Mouse (Mus musculus) lung, postnatal 0 days (tissue): ENCODE measurements around the gene Svop. TPM values are rescaled to one million over a fixed set of nuclear protein-coding genes. Genes with fewer than 3 reads are reported as not detected.

Experiments used
- ATAC-seq: fragments of 200-750 bp; cut with Nextera tagmentation; 2 replicates; pipeline ENCODE4 v1.8.0; 2017; ENCODE audit warnings: moderate library complexity
- DNase-seq: peaks from one replicate; pipeline ENCODE4 v3.0.0-alpha.2; 2016; ENCODE audit warnings: low spot score
- H3K27ac ChIP-seq: fragments of 300-500 bp; sonication (generic); 2 replicates; pipeline ENCODE4 v1.5.1; 2014; ENCODE audit warnings: antibody characterized with exemption, mild to moderate bottlenecking, low read length, mixed read lengths
- H3K27me3 ChIP-seq: fragments of 300-500 bp; sonication (generic); replicated peaks from 2 replicates; pipeline ENCODE4 v1.6.1; 2014; ENCODE audit warnings: low read length, mixed read lengths; ENCODE audit not compliant: insufficient read depth
- H3K36me3 ChIP-seq: fragments of 300-500 bp; sonication (generic); 2 replicates; pipeline ENCODE4 v1.6.1; 2014; ENCODE audit warnings: low read length, mixed read lengths; ENCODE audit not compliant: insufficient read depth
- H3K4me1 ChIP-seq: fragments of 300-500 bp; sonication (generic); 2 replicates; pipeline ENCODE4 v1.6.1; 2014; ENCODE audit warnings: antibody characterized with exemption, low read depth, low read length, mixed read lengths; ENCODE audit not compliant: insufficient read depth
- H3K4me2 ChIP-seq: fragments of 300-500 bp; sonication (generic); replicated peaks from 2 replicates; pipeline ENCODE4 v1.6.1; 2014; ENCODE audit warnings: low read depth, mild to moderate bottlenecking, low read length, moderate library complexity, mixed read lengths
- H3K4me3 ChIP-seq: fragments of 300-500 bp; sonication (generic); 2 replicates; pipeline ENCODE4 v1.5.1; 2014; ENCODE audit warnings: low read depth, low read length
- H3K9ac ChIP-seq: fragments of 300-500 bp; sonication (generic); replicated peaks from 2 replicates; pipeline ENCODE4 v1.6.1; 2014; ENCODE audit warnings: low read depth, mild to moderate bottlenecking
- H3K9me3 ChIP-seq: fragments of 300-500 bp; sonication (generic); 2 replicates; pipeline ENCODE4 v1.6.1; 2016; ENCODE audit warnings: low read length, mixed read lengths
- CTCF ChIP-seq: IDR thresholded peaks from 2 replicates; pipeline ENCODE4 v1.5.1; 2016; ENCODE audit warnings: antibody characterized with exemption, mild to moderate bottlenecking
- EP300 ChIP-seq: IDR thresholded peaks from 2 replicates; pipeline ENCODE4 v1.6.1; 2016; ENCODE audit warnings: antibody characterized with exemption, mild to moderate bottlenecking, control low read depth
- whole genome bisulfite sequencing: fragments of 180-500 bp; shearing (Covaris S2); extraction: QIAGEN DNeasy Blood & Tissue Kit; methylation state at CpG from one replicate; pipeline ENCODE4 v1.1.7; 2014; 5-methylcytosine and 5-hydroxymethylcytosine counted together
- polyA plus RNA-seq: library from polyadenylated mRNA; unstranded; fragments of >200 nt; fragmentation: Nextera tagmentation; extraction: Ambion mirVana; gene quantifications from 2 replicates; pipeline ENCODE4 v1.2.1, GENCODE M21; 2015

The Svop gene
- polyA plus RNA-seq, 1 experiment from 2014 or later: not detected

DNA sequence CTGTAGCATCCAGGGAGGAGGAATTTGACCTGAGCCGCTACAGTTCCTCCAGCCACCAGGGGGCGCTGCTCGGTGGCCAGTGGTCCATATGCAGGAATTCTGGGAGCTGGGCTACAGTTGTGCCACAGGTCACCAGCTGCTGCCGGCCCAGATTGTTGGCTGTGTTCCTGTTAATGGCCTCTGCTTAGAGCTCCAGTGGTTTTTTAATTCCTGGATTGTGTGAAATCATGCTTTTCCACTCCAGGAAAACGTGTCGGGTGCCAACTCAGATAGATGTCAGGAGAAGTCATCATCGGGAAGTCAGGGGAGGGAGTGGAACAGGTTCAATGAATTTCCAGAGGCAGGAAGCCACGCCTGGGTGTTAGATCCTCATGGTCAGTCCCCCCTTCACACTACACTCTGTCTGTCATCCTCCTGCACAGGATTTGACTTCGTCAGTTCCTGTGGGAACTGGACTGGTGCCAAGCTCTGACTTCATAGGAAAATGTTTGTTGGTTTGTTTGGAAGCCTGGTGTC, 39.1 kb downstream of the Svop start:
- no peaks in the 10 kb centered on the region for H3K36me3 ChIP-seq
- no peaks in the 10 kb centered on the region for H3K9me3 ChIP-seq
- WGBS: 9% methylated on average over 9 of the region's 9 CpGs
- no peaks in the 10 kb centered on the region for H3K27me3 ChIP-seq
- no peak overlapping the region for H3K9ac ChIP-seq
- peak; percentile 86 for DNase-seq
- peak; percentile 94 for ATAC-seq
- no peak overlapping the region for H3K4me3 ChIP-seq
- no peaks in the 10 kb centered on the region for H3K4me1 ChIP-seq
- peak overlapping the region; percentile 27; the same call in 1 of the 2 replicates for H3K27ac ChIP-seq
- TF ChIP-seq CTCF (peak; percentile 93), EP300 (peak; percentile 72)
- H3K4me2 ChIP-seq: peak overlapping the region; percentile 33

DNA sequence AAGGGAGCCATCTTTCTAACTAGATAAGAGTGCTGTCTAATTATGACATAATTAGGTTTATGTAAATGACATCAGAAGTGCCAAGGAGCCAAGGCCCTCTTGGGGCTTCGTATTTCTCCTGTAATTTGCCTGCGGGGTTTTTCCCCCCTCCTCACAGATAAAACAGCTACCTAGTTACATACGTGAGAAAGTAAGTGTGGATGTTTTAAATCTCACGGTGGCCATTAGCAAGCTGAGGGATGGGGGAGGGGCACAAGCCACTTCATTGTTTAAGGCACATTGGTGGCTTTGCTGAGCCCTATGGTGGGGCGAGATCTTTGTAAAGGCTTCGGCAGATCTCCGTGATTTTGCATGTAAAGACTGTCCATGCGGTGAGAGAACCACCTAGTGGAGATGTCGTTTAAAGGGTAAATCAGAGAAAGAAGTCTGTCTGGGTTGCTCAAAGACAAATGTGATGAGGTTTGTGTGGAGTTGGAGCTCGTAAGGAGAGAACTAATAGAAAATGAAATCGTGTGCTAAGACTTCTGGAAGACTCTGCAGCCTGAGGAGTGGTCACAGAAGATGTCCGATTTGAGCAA, 42.5 kb downstream of the Svop start:
- 41% methylated on average over 12 of the region's 12 CpGs for WGBS
- no peaks in the 10 kb centered on the region for H3K9me3 ChIP-seq
- H3K27ac ChIP-seq: no peak overlapping the region
- H3K9ac ChIP-seq: no peak overlapping the region
- H3K4me3 ChIP-seq: no peak overlapping the region
- TF ChIP-seq CTCF (peak; percentile 13; the same call in 1 of the 2 replicates), EP300 (no peak)
- no peaks in the 10 kb centered on the region for H3K36me3 ChIP-seq
- no peak for DNase-seq
- H3K4me2 ChIP-seq: no peak overlapping the region
- H3K27me3 ChIP-seq: no peaks in the 10 kb centered on the region
- ATAC-seq: no peak
- no peaks in the 10 kb centered on the region for H3K4me1 ChIP-seq

DNA sequence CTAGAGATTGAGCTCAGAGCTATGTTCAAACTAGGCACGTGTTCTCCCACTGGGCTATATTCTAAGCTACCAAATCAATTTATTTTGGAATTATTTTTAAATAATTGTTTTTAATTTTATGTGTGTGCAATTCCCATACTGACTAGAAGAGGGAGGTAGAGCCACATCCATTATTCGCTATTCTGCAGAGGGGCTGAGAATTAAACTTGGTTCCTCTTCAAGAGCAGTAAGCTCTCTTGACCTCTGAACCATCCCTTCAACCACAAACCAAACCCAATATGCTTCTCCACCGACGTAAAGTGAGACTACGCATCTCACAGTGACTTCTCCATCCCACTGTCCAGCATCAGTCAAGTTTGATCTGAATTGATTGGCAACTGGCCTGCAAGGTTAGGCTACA, 44.2 kb downstream of the Svop start:
- H3K9me3 ChIP-seq: no peaks in the 10 kb centered on the region
- TF ChIP-seq EP300: no peak
- no peak for TF ChIP-seq CTCF
- DNase-seq: no peak
- H3K36me3 ChIP-seq: no peaks in the 10 kb centered on the region
- H3K4me1 ChIP-seq: no peaks in the 10 kb centered on the region
- H3K4me2 ChIP-seq: no peak overlapping the region
- 80% methylated on average over 5 of the region's 5 CpGs for WGBS
- no peak for ATAC-seq
- H3K4me3 ChIP-seq: no peak overlapping the region
- no peak overlapping the region for H3K9ac ChIP-seq
- no peak overlapping the region for H3K27ac ChIP-seq
- H3K27me3 ChIP-seq: no peaks in the 10 kb centered on the region

DNA sequence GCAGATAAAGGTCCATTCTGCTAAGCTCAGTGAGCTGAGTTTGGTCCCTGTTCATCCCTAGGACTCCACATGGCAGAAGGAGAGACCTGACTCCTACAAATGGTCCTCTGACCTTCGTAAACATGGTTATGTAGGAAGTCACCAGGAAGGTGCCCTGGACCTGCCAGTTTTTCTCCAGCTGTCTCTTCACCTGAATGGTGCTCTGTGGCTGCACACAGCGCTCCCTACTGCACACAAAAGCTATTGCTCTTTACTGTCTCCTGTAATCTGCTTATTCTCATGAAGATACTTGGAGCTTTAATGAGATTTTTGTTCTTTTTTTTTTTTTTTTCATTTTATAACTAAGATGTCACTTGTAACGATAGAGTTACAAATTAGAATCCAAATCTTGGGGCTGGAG, 44.8 kb downstream of the Svop start:
- H3K4me2 ChIP-seq: no peak overlapping the region
- 57% methylated on average over 3 of the region's 3 CpGs for WGBS
- no peak overlapping the region for H3K27ac ChIP-seq
- no peaks in the 10 kb centered on the region for H3K9me3 ChIP-seq
- DNase-seq: peak; percentile 38
- H3K27me3 ChIP-seq: no peaks in the 10 kb centered on the region
- ATAC-seq: no peak
- no peaks in the 10 kb centered on the region for H3K36me3 ChIP-seq
- no peak overlapping the region for H3K9ac ChIP-seq
- TF ChIP-seq CTCF (peak; percentile 57), EP300 (no peak)
- no peak overlapping the region for H3K4me3 ChIP-seq
- H3K4me1 ChIP-seq: no peaks in the 10 kb centered on the region

DNA sequence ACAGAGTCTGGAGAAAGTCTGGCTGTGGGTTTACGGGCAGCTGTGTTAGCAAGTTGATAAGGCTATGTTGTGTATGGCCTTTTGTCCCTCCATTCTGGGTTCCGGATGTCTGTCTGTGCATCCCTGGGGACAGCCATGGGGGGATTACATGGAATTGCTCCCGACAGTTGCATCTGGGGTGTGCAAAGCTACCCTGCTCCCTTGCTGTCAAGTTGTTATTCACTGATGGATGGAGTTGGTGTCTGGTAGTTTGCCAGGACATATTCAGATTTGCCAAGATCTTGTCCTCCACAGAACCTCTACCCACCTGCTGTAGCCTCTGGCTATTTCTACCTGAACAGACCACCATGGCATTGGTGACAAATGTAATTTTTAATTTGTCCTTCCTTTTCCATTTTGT, 45.2 kb downstream of the Svop start:
- ATAC-seq (no peak), DNase-seq (no peak)
- no peak overlapping the region for H3K27ac ChIP-seq
- H3K9me3 ChIP-seq: no peaks in the 10 kb centered on the region
- TF ChIP-seq CTCF: no peak
- TF ChIP-seq EP300: no peak
- H3K27me3 ChIP-seq: no peaks in the 10 kb centered on the region
- H3K4me3 ChIP-seq: no peak overlapping the region
- no peak overlapping the region for H3K9ac ChIP-seq
- 73% methylated on average over 3 of the region's 3 CpGs for WGBS
- no peaks in the 10 kb centered on the region for H3K36me3 ChIP-seq
- no peaks in the 10 kb centered on the region for H3K4me1 ChIP-seq
- no peak overlapping the region for H3K4me2 ChIP-seq

DNA sequence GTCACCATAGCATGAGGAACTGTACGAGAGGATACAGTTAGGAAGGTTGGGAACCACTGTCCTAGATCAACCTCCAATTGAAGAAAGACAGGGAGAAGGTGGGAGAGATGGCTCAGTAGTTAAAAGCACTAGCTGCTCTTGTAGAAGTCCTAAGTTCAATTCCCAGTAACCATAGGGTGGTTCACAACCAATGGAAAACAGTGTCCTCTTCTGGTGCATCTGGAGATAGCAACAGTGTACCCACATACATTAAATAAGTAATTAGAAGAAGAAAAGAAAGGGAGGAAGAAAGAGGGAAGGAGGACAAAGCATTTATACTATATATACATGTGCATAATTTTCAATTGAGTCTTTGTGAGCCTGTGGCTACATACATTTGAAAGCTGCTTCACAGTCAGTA, 46.2 kb downstream of the Svop start:
- no peak overlapping the region for H3K4me2 ChIP-seq
- H3K27me3 ChIP-seq: no peaks in the 10 kb centered on the region
- no peak overlapping the region for H3K4me3 ChIP-seq
- DNase-seq: peak; percentile 43
- ATAC-seq: no peak
- no peaks in the 10 kb centered on the region for H3K9me3 ChIP-seq
- H3K27ac ChIP-seq: no peak overlapping the region
- WGBS: 69% methylated on average over 1 of the region's 1 CpGs
- no peak overlapping the region for H3K9ac ChIP-seq
- H3K36me3 ChIP-seq: no peaks in the 10 kb centered on the region
- no peaks in the 10 kb centered on the region for H3K4me1 ChIP-seq
- TF ChIP-seq CTCF (peak; percentile 76), EP300 (no peak)
